In genomic region chr19:16390192-16390795, GRCm38 (mm10) we compare ENCODE assay signal across 25 mouse cellular contexts.
"Had no signal": no experiment of that assay in that cellular context is flagged by ENCODE, and none has a peak within 500 bp of the region (broad histone marks: within the 10 kb centered on the region; RNA-seq: fewer than 3 reads in every experiment).

No protein-coding gene starts in this region.

- DNase-seq: gastrocnemius, postnatal 14 days; gastrocnemius, postnatal 36 days; heart, adult 18-20 months; heart, postnatal 10 days; heart, postnatal 4 days; kidney, adult 11 months; kidney, adult 2 months; kidney, adult 9 months; kidney, postnatal 14 days; kidney, postnatal 36 days; layer of hippocampus, adult 9-11 months; layer of hippocampus, postnatal 36 days; liver had no signal

- H3K4me3 ChIP-seq: heart, embryonic 10.5 days; heart, embryonic 12.5 days; hindbrain, embryonic 10.5 days; hindbrain, embryonic 13.5 days; hindbrain, embryonic 15.5 days; kidney, embryonic 15.5 days; limb, embryonic 10.5 days; limb, embryonic 12.5 days had no signal

- H3K9ac ChIP-seq: heart, embryonic 12.5 days; hindbrain, embryonic 13.5 days; hindbrain, embryonic 15.5 days; kidney, embryonic 15.5 days; limb, embryonic 12.5 days had no signal

- H3K4me1 ChIP-seq: heart, embryonic 10.5 days; kidney, embryonic 15.5 days; limb, embryonic 10.5 days had no signal

- ATAC-seq: hindbrain, postnatal 0 days; intestine, embryonic 16.5 days had no signal

- H3K27me3 ChIP-seq: heart, embryonic 12.5 days; hindbrain, embryonic 13.5 days; hindbrain, embryonic 15.5 days; kidney, embryonic 15.5 days; limb, embryonic 12.5 days had no signal

- H3K4me2 ChIP-seq: heart, embryonic 12.5 days; hindbrain, embryonic 13.5 days; hindbrain, embryonic 15.5 days; kidney, embryonic 15.5 days; limb, embryonic 12.5 days; liver, embryonic 11.5 days had no signal

- H3K36me3 ChIP-seq: hindbrain, embryonic 15.5 days had no signal

- H3K9me3 ChIP-seq: heart, embryonic 10.5 days; heart, embryonic 12.5 days; hindbrain, embryonic 10.5 days; hindbrain, embryonic 13.5 days; hindbrain, embryonic 15.5 days; kidney, embryonic 15.5 days; limb, embryonic 10.5 days; limb, embryonic 12.5 days had no signal

- H3K27ac ChIP-seq: heart, embryonic 10.5 days; hindbrain, embryonic 10.5 days; hindbrain, embryonic 13.5 days; hindbrain, embryonic 15.5 days; hindbrain, postnatal 0 days; kidney, embryonic 15.5 days; kidney, postnatal 0 days; limb, embryonic 10.5 days; limb, embryonic 12.5 days had no signal
